Comparison of ENCODE assay signal across 8 mouse cellular contexts in genomic region chr9:69125011-69125786, GRCm38 (mm10).
DNase-seq lines count a peak whose midpoint lies in the region; ATAC-seq lines count a peak whose summit lies in the region.

No protein-coding gene starts in this region.

- H3K4me2 ChIP-seq in embryonic facial prominence, embryonic 14.5 days (ENCODE audit: low read depth, low read length), result peak overlapping the region; percentile 50
- H3K4me2 ChIP-seq in heart, embryonic 13.5 days, result peak overlapping the region; percentile 68
- H3K4me2 ChIP-seq in kidney, embryonic 15.5 days, result peak overlapping the region; percentile 60
- H3K4me2 ChIP-seq in liver, embryonic 11.5 days, result peak overlapping the region; percentile 55

- 0 out of 2 replicates have a peak, but pooled peaks cover 4% of the 10 kb centered on the region for H3K27me3 ChIP-seq in embryonic facial prominence, embryonic 14.5 days (replicated peaks; ENCODE audit: control insufficient read depth, insufficient read depth, low read length)
- H3K27me3 ChIP-seq in heart, embryonic 13.5 days (replicated peaks), result peaks cover 50% of the 10 kb centered on the region
- no peaks in the 10 kb centered on the region for H3K27me3 ChIP-seq in kidney, embryonic 15.5 days
- H3K27me3 ChIP-seq in liver, embryonic 11.5 days (replicated peaks; ENCODE audit: control insufficient read depth, insufficient read depth, low read length), result peaks cover 7% of the 10 kb centered on the region; the same call in 1 of the 2 replicates

- ATAC-seq in embryonic facial prominence, embryonic 14.5 days (ENCODE audit: low read depth), result no peak
- ATAC-seq in heart, embryonic 13.5 days (ENCODE audit: extremely low read depth, insufficient number of reproducible peaks, low FRiP score, low TSS enrichment), result no peak
- peak; percentile 70 for ATAC-seq in kidney, embryonic 15.5 days (replicated peaks; ENCODE audit: low FRiP score)
- no peak for ATAC-seq in liver, embryonic 11.5 days (replicated peaks; ENCODE audit: low FRiP score)
- 0 out of 2 replicates have a peak, but pooled peaks have one; percentile 27 for ATAC-seq in monocyte, adult 5-6 weeks (replicated peaks; ENCODE audit: insufficient number of reproducible peaks, low FRiP score, low TSS enrichment, poor library complexity, severe bottlenecking)

- no peak overlapping the region for H3K27ac ChIP-seq in embryonic facial prominence, embryonic 14.5 days (replicated peaks; ENCODE audit: low read depth, low read length)
- no peak overlapping the region for H3K27ac ChIP-seq in heart, embryonic 13.5 days (replicated peaks)
- H3K27ac ChIP-seq in kidney, embryonic 15.5 days, result peak overlapping the region; percentile 55; the same call in 1 of the 2 replicates
- H3K27ac ChIP-seq in liver, embryonic 11.5 days (ENCODE audit: low read depth, low read length), result no peak overlapping the region

- H3K4me1 ChIP-seq in embryonic facial prominence, embryonic 14.5 days (ENCODE audit: control insufficient read depth, insufficient read depth, low read length), result 0 out of 2 replicates have a peak, but pooled peaks cover 3% of the 10 kb centered on the region
- H3K4me1 ChIP-seq in heart, embryonic 13.5 days, result peaks cover 34% of the 10 kb centered on the region
- peaks cover 30% of the 10 kb centered on the region for H3K4me1 ChIP-seq in kidney, embryonic 15.5 days
- peaks cover 4% of the 10 kb centered on the region; the same call in 1 of the 2 replicates for H3K4me1 ChIP-seq in liver, embryonic 11.5 days (replicated peaks; ENCODE audit: control insufficient read depth, insufficient read depth, low read length)

- H3K4me3 ChIP-seq in embryonic facial prominence, embryonic 14.5 days (ENCODE audit: low read depth, low read length), result peak overlapping the region; percentile 21
- peak overlapping the region; percentile 43 for H3K4me3 ChIP-seq in heart, embryonic 13.5 days
- peak overlapping the region; percentile 28; the same call in 1 of the 2 replicates for H3K4me3 ChIP-seq in kidney, embryonic 15.5 days (replicated peaks)
- no peak overlapping the region for H3K4me3 ChIP-seq in liver, embryonic 11.5 days (ENCODE audit: low read depth, low read length)

- peak overlapping the region; percentile 32; the same call in 1 of the 2 replicates for H3K9ac ChIP-seq in embryonic facial prominence, embryonic 14.5 days (ENCODE audit: low read depth, low read length)
- peak overlapping the region; percentile 70 for H3K9ac ChIP-seq in heart, embryonic 13.5 days
- no peak overlapping the region for H3K9ac ChIP-seq in kidney, embryonic 15.5 days
- H3K9ac ChIP-seq in liver, embryonic 11.5 days (ENCODE audit: low read depth, low read length), result no peak overlapping the region

- H3K36me3 ChIP-seq in embryonic facial prominence, embryonic 14.5 days (ENCODE audit: control insufficient read depth, insufficient read depth, low read length), result no peaks in the 10 kb centered on the region
- H3K36me3 ChIP-seq in heart, embryonic 13.5 days, result no peaks in the 10 kb centered on the region
- no peaks in the 10 kb centered on the region for H3K36me3 ChIP-seq in kidney, embryonic 15.5 days
- H3K36me3 ChIP-seq in liver, embryonic 11.5 days (ENCODE audit: control insufficient read depth, insufficient read depth, low read length), result no peaks in the 10 kb centered on the region

- H3K9me3 ChIP-seq in embryonic facial prominence, embryonic 14.5 days (ENCODE audit: control insufficient read depth, low read length), result no peaks in the 10 kb centered on the region
- no peaks in the 10 kb centered on the region for H3K9me3 ChIP-seq in heart, embryonic 13.5 days
- H3K9me3 ChIP-seq in kidney, embryonic 15.5 days (replicated peaks), result no peaks in the 10 kb centered on the region
- H3K9me3 ChIP-seq in liver, embryonic 11.5 days (ENCODE audit: control insufficient read depth, low read length), result no peaks in the 10 kb centered on the region

- WGBS in embryonic facial prominence, embryonic 14.5 days, result 11% methylated on average over 22 of the region's 22 CpGs
- WGBS in heart, embryonic 13.5 days, result 8% methylated on average over 22 of the region's 22 CpGs
- WGBS in kidney, embryonic 15.5 days, result 3% methylated on average over 22 of the region's 22 CpGs
- 17% methylated on average over 22 of the region's 22 CpGs for WGBS in liver, embryonic 11.5 days

- peak; percentile 51 for DNase-seq in urinary bladder, postnatal 14 days (ENCODE audit: low spot score)
- DNase-seq in urinary bladder, postnatal 10 days (ENCODE audit: low spot score), result no peak
- peak; percentile 33 for DNase-seq in embryonic facial prominence, embryonic 14.5 days (ENCODE audit: low spot score)
- DNase-seq in liver, embryonic 11.5 days (ENCODE audit: low spot score), result no peak
- peak; percentile 37 for DNase-seq in thymus, postnatal 14 days

Comparison
In these comparisons a context has a peak if more than half of its experiments do, and no peak if none do; other contexts are left out.
1. DNase-seq: peak in urinary bladder, postnatal 14 days (single experiment), embryonic facial prominence, embryonic 14.5 days (single experiment) and thymus, postnatal 14 days (single experiment); none in urinary bladder, postnatal 10 days (single experiment) and liver, embryonic 11.5 days (single experiment).
2. ATAC-seq: peak in kidney, embryonic 15.5 days (single experiment) and monocyte, adult 5-6 weeks (single experiment); none in embryonic facial prominence, embryonic 14.5 days (single experiment), heart, embryonic 13.5 days (single experiment) and liver, embryonic 11.5 days (single experiment).
3. H3K9ac ChIP-seq: peak in embryonic facial prominence, embryonic 14.5 days (single experiment) and heart, embryonic 13.5 days (single experiment); none in kidney, embryonic 15.5 days (single experiment) and liver, embryonic 11.5 days (single experiment).
4. Peak in every context shown above with its lines, with median percentiles within 50 percentile points of each other: H3K4me2 ChIP-seq.